Mouse (Mus musculus) gastrocnemius, adult 2 months (tissue): Measurements from ENCODE around the gene Adamts6. TPM values are rescaled to one million over a fixed set of nuclear protein-coding genes. Genes with fewer than 3 reads are reported as not detected.
A peak's percentile ranks its signal among the peaks of the same experiment; 100 is the strongest.

ENCODE experiments used
- DNase-seq: peaks from one replicate; pipeline ENCODE4 v3.0.0; 2022
- H3K27ac ChIP-seq: fragments of 200-600 bp; 2 replicates; pipeline ENCODE4 v1.8.1; 2022; ENCODE audit warnings: mild to moderate bottlenecking
- H3K4me3 ChIP-seq: fragments of 200-600 bp; 2 replicates; pipeline ENCODE4 v1.8.1; 2022; ENCODE audit warnings: mild to moderate bottlenecking, moderate library complexity
- CTCF ChIP-seq: fragments of 200-600 bp; IDR thresholded peaks from 2 replicates; pipeline ENCODE4 v1.8.1; 2022; ENCODE audit warnings: antibody characterized with exemption, mild to moderate bottlenecking, moderate library complexity
- intact Hi-C: fragments of 180-260 bp; cut with DNase I; formaldehyde crosslinking; loops from one replicate; pipeline ENCODE4 v1.15.1; 2025
- total RNA-seq, 2 experiments: library from RNA; stranded (reverse); gene quantifications; 2 replicates each; pipeline ENCODE4 v1.2.3; 2021

The Adamts6 gene
- total RNA-seq, 2 experiments from 2014 or later, result 0.84 to 1.5 TPM

DNA sequence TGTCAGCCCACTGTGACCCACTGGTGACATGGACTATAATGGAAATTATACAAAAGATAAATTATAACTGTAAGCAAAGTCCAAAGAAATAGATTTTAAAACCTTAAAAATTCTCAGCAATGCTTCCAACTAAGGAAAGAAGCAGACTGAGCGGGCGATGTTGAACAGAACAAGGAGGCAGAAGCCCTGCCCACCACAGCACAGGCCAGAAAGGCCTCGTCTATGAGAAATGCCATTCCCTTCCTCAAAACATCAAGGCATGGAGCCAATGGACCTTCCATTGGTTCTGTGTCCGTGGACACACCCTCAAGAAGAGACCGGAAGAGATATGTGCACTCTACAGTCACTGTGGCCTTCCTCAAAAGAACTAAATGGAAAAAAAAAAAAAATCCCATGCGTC is 220.0 kb downstream of the Adamts6 start:
- intact Hi-C loops, result loop anchor here (10.0 kb wide), 1 partner anchor 287 kb away; the partner anchor contains the start of gene Srek1ip1

DNA sequence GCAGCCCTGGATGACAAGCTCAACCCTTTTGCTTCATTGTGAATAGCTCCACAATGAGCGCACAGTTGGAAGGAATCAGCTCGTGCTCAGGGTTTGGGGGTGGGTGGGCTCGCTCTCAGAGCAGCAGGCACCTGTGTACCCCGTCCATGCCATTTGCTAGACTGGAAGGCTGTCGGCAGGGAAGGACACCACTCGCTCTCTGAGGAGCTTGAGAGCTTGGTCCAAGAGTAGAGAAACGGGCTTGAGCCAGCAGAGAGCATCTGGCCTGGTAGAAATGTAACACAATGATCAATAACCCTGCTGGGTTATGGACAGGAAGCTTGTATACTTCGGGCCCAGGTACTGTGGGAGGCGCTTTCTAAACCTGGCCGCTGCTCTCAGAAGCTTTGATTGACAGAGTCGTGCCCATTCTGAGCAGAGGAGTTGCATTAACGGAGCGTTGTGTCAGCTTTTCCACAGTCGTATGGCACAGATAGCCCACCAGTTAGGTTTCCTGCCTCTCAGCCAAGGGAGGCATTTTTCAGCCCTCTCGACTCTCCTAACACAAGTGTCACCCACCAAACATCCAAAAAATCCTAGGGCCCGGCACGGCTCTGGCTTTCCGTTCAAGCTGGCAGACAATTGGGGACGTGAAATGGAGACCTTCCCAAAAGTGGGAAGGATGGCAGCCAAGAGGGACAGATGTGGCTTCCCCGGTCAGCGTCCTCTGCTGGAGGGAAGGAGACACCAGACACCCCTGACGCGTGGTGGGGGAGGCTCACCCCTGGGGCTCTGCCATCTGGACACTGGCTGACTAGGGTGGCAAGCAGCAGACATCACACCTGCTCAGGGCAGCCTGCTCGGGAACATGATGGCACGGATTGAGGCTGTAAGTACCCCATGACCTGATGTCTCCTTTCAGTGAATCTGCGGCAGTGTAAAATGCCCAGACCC is 222.2 kb downstream of the Adamts6 start:
- DNase-seq, result peak; percentile 92
- peak; percentile 50 for TF ChIP-seq CTCF
- H3K27ac ChIP-seq, result peak overlapping the region; percentile 69
- peak overlapping the region; percentile 54 for H3K4me3 ChIP-seq
- intact Hi-C loops, result loop anchor here (2.0 to 10.0 kb wide), 2 partner anchors 221 to 285 kb away; partner anchors contain the start of gene Srek1ip1

More for the DNA sequence above, 220.0 kb downstream of the Adamts6 start:
- Histone ChIP-seq H3K4me3 (no peak overlapping the region), H3K27ac (no peak overlapping the region)
- TF ChIP-seq CTCF, result no peak
- DNase-seq, result no peak

DNA sequence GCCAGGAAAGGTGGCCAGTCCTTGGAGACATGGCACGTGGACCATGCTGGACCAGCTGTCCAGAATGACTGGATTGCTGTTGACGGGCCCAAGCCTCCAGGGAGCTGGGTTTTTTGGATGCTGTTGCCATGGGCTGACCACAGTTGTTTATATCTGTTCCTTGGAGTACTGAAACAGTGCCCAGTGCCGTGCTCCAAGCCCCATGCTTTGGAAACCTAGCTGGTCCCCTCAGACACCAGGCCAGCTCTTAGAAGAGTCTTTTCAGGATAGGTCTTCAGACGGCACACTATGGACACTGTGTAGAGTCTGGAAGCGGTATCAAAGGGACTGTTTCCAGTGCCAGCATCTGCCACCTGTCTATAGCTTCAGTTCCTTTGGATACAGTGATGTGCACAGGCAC is 223.1 kb downstream of the Adamts6 start:
- peak; percentile 71 for DNase-seq
- TF ChIP-seq CTCF, result no peak
- intact Hi-C loops, result loop anchor here (2.0 kb wide), 1 partner anchor 222 kb away; no protein-coding TSS in a partner anchor
- 0 out of 2 replicates have a peak overlapping the region, but pooled peaks have one; percentile 15 for H3K4me3 ChIP-seq
- H3K27ac ChIP-seq, result peak overlapping the region; percentile 69

DNA sequence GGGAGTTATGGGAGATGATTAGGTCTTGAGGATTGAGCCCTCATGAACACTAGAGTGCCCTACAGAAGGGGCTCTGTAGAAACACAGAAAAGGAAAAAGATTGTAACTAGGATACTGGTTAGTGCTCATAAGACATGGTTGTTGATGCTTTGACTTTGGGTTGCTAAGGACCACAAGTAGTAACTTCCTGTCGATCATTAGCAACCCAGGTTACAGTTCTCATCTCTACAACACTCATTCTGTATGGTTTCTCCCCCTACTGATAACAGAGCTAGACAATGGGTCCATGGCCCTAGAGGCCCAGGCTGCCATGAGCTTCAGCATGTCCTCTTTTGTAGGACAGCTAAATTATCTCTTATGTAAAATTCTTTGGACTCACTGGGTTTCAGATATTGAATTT is 227.4 kb downstream of the Adamts6 start:
- no peak for DNase-seq
- TF ChIP-seq CTCF, result no peak
- Histone ChIP-seq H3K4me3 (no peak overlapping the region), H3K27ac (no peak overlapping the region)
- intact Hi-C loops, result no loop called here

DNA sequence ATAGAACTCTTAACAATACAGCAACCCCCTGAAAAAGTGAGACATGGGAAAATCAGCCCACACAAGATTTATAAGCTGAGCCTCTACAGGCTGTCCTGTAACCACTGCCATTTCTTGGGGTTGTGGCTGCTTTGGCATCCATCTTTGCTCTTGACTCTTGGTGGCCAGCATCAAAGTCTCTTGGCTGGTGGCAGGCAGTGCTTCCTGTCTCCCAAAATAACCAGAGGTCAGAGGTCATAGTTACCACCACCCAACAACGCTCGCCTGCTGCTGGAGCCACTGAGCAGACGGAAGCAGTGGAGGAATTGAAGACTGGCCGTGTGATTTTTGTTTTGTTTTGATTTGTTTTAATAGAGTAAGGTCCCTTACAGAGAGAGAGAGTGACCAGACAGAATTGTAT is 228.5 kb downstream of the Adamts6 start:
- no peak overlapping the region; the same call in 1 of the 2 replicates for H3K27ac ChIP-seq

DNA sequence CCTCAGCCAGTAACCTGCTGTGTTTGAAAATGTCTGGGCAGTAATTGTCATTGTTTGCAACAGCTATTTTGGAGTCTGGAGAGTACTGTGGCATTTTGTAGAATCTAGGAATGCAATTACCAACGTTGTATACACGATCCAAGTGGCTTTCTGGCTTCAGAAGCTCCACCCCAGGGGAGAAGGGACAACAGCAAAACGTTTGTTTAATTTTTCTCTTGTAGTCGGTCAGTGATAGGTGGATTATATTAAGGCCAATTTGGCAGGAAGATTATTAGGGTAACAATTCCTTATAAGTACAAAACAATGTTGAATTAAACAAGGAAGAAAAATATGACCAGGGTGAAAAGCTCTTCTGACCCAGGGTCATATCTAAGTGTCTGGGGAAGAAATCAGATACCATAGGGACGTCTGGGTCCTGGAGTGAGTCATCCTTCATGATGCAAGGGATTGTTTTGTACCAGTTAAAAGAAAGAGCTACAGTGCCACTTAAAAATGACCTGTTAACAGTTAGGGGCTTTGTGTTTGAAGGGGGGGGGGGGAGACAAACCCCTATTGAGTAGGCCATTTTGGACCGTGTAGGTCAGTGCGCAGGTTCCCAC is 229.2 kb downstream of the Adamts6 start:
- Histone ChIP-seq H3K27ac (peak overlapping the region; percentile 72), H3K4me3 (no peak overlapping the region)
- no peak for DNase-seq
- intact Hi-C loops, result no loop called here
- TF ChIP-seq CTCF, result no peak

More for the DNA sequence above, 228.5 kb downstream of the Adamts6 start:
- no peak for DNase-seq
- intact Hi-C loops, result no loop called here
- no peak for TF ChIP-seq CTCF
- H3K4me3 ChIP-seq, result no peak overlapping the region

DNA sequence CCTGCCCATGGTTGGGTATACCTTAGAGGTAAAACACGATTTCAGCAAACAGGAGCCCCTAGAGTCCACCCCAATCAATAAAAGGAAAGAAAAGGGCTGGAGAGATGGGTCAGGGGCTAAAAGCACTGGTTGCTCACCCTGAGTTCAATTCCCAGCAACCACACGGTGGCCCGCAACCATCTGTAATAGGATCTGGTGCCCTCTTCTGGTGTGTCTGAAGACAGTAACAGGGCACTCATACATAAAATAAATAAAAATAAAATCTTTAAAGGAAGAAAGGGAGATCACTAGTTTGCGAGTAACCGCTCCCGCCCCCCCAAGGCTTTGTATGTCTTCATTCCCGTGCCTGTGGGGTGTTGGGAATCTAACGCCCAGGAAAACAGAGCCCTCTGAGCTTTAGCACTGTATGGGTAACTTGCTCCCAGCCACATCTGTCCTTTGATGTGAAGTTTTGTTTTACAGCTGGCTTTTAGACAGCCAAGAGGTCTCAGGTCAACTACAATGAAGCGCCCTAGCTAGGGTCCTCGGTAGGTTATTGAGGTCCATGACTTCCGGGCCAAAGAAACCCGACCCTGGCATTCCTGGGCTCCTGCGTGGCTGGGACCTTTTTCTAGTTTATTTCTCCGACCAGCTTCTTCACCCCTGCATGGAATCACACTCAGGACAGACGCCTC is 230.1 kb downstream of the Adamts6 start:
- Histone ChIP-seq H3K27ac (peak overlapping the region; percentile 72), H3K4me3 (peak overlapping the region; percentile 61)
- intact Hi-C loops, result no loop called here
- no peak for TF ChIP-seq CTCF
- DNase-seq, result no peak

DNA sequence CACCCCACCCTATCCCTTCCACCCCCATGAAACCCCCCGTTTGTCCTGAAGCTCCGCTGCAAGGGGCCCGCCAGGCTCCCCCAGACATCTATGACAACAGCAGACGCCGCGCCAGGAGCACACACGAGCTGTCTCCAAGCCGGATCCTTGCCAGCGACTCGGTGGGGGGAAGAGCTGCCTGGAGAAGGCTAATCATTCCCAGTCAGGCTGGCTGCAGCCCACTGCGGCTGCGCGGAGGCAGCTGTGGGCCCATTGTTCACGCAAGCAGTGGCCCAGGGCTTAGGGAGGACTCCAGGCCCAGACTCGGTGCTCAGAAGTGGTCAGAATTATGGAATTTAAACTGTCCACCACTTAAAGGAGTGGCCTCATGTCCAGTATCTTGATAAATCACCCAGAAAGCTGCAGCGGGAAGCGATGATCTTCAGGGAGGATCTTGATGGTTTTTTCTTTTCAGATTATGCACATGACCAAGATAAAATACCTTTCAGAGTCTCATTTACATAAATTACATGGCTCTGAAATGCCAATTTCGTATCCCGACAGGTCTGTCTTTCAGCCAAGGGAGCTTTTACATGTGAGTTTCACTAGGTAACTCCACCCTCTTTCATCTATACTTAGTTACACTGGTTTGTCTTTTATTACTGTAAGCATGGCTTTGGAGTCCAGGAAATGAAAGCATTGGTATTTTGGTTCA is 230.8 kb downstream of the Adamts6 start:
- intact Hi-C loops, result no loop called here
- peak; percentile 91 for DNase-seq
- Histone ChIP-seq H3K27ac (peak overlapping the region; percentile 72), H3K4me3 (peak overlapping the region; percentile 61)
- TF ChIP-seq CTCF, result no peak

DNA sequence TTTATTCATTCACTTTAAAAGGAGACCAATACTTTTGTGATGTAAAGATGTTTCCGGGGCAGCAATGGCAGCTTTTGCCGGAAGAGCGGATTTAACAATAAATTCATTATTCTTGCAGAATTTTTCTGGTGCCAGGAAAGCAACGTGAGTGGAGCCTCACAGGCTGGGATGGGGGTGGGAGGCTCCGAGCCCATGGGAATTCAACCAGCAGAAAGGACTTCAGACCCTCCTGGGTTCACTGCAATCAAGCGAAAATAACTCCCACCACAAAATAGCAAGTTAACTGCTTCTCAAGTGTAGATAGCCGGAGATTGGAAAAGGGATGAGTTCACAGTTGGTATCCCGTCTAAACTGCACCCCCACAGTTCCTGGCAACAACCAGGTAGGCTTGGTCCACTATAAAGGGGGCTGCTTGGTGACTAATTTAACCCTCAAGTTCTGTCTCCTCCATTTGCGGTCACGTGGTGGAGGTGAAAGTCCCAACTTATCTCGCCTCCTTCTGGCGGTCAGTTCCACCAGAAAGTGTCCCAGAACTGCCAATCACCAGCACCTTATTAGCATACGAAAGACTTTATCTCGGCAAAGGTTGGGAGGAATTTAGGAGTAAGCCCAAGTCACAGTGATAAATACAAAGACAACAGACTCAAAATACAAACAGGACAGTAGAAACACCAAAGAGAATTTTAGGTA is 231.5 kb downstream of the Adamts6 start:
- H3K4me3 ChIP-seq, result 0 out of 2 replicates have a peak overlapping the region, but pooled peaks have one; percentile 61
- DNase-seq, result no peak
- TF ChIP-seq CTCF, result no peak
- intact Hi-C loops, result no loop called here
- H3K27ac ChIP-seq, result peak overlapping the region; percentile 72; the same call in 1 of the 2 replicates

DNA sequence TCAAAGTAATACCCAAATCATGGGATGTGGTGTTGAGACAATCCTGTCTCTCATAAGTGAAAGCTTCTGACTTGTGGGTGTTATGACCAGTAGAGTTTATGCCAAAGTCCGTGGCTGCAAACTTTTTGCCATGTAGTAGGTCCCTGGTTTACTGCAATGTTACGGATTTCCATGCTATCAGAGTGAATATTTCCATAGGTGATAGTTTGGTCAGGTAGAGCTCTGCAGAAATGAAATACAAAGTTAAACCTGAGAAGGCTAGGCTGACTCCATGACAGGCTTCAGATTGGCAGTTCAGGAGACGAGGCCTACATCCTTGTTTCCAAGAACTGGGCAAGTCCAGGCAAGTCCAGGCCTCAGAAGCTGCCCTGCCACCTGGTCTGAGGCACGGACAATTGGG is 232.3 kb downstream of the Adamts6 start:
- intact Hi-C loops, result no loop called here
- no peak for TF ChIP-seq CTCF
- no peak overlapping the region for H3K27ac ChIP-seq
- H3K4me3 ChIP-seq, result no peak overlapping the region
- DNase-seq, result no peak

DNA sequence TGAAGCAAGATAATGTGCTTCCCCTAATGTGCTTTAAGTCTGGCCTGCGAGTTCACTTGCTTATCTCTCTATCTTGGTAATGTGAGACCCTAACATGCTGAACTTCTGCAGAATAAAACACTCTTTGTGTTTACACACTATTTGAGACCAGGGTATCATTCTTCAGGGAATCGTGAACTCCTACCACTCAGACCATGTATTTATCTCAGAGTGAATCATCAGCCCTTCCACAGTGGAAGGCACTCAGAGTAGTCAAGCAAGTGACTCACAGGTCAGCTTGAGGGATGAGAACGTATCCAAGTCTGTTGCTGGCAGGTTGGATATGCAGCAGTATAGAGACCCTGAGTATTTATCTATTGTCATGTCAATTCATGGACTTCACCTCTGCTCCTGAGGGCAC is 232.8 kb downstream of the Adamts6 start:
- TF ChIP-seq CTCF, result no peak
- DNase-seq, result no peak
- Histone ChIP-seq H3K27ac (no peak overlapping the region), H3K4me3 (no peak overlapping the region)
- intact Hi-C loops, result no loop called here

DNA sequence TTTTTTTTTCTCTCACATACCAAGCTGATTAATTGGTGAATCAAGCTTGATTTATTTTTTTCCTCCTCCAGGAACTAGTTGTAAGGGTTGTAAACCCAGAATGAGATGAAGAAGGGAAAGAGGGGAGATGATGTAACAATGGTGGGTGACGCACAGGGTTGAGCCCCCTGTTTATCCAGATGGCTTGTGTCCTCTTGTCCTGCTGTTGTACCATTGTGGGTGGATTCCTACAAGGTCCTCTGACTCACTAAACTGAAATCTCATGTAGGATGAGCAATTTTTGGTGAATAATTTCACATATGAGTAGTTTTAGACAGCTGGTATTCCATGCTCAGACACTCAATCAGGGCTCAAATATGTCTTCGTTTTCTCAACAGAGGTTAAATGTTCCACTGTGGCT is 233.9 kb downstream of the Adamts6 start:
- DNase-seq, result no peak
- TF ChIP-seq CTCF, result no peak
- Histone ChIP-seq H3K4me3 (no peak overlapping the region), H3K27ac (no peak overlapping the region)
- intact Hi-C loops, result no loop called here
